Mouse (Mus musculus): Measurements from ENCODE around the gene Ggt1. TPM values are rescaled to one million over a fixed set of nuclear protein-coding genes. Genes with fewer than 3 reads are reported as not detected.
A peak's percentile ranks its signal among the peaks of the same experiment; 100 is the strongest.

The Ggt1 gene
- polyA plus RNA-seq, 1 experiment from 2014 or later, result 2.0 TPM

DNA sequence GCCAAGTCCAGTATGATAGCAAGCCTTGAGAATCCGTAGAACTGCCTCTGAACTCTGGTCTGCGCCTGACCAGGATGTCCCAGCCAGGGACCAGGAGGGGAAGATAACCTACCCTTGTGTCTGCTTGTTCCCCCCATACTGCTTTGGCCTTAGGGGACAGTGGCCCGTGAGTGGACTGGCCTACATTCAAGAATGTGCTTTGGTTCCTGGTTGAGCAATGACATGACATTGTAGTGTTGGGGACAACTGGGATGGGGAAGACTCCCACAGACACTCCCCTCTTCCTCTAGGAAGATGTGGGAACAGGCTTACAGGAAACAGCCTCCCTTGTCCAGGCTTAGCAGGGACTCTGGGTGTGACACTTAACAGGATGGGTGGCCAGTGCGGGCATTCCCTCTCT lies 26.4 kb downstream of the Ggt1 start:
- H3K4me1 ChIP-seq, result peaks cover 11% of the 10 kb centered on the region
- 91% methylated on average over 4 of the region's 4 CpGs for WGBS
- H3K9ac ChIP-seq, result no peak overlapping the region
- H3K4me3 ChIP-seq, result no peak overlapping the region
- H3K4me2 ChIP-seq (replicated peaks), result no peak overlapping the region
- no peaks in the 10 kb centered on the region for H3K36me3 ChIP-seq
- H3K27me3 ChIP-seq, result peaks cover 17% of the 10 kb centered on the region
- H3K9me3 ChIP-seq (replicated peaks), result no peaks in the 10 kb centered on the region
- no peak for ATAC-seq (ENCODE audit: low FRiP score)
- H3K27ac ChIP-seq, result no peak overlapping the region

GRCm38 (mm10) chr10:75588336-75588735 lies 26.9 kb downstream of the Ggt1 start:
- H3K27me3 ChIP-seq, result peaks cover 17% of the 10 kb centered on the region
- 68% methylated on average over 5 of the region's 5 CpGs for WGBS
- H3K4me2 ChIP-seq (replicated peaks), result no peak overlapping the region
- no peak overlapping the region for H3K27ac ChIP-seq
- H3K36me3 ChIP-seq, result no peaks in the 10 kb centered on the region
- peaks cover 11% of the 10 kb centered on the region for H3K4me1 ChIP-seq
- no peaks in the 10 kb centered on the region for H3K9me3 ChIP-seq (replicated peaks)
- H3K4me3 ChIP-seq, result no peak overlapping the region
- no peak overlapping the region for H3K9ac ChIP-seq
- no peak for ATAC-seq (ENCODE audit: low FRiP score)

GRCm38 (mm10) chr10:75589129-75589528 lies 27.7 kb downstream of the Ggt1 start, which contains the start of gene Ggt5:
Ggt5 (plus strand) TSS chr10:75589340.
- no peak within 1 kb of the TSS for H3K4me2 ChIP-seq (replicated peaks)
- H3K4me3 ChIP-seq, result peak within 1 kb of the TSS; percentile 2; the same call in 1 of the 2 replicates
- peak within 1 kb of the TSS; percentile 55 for H3K27ac ChIP-seq
- no peak for ATAC-seq (ENCODE audit: low FRiP score)
- peaks cover 11% of the 10 kb centered on the region for H3K4me1 ChIP-seq
- 0 out of 2 replicates have a peak within 1 kb of the TSS, but pooled peaks have one; percentile 13 for H3K9ac ChIP-seq
- 39% methylated on average over 5 of the region's 5 CpGs for WGBS
- no peaks in the 10 kb centered on the region for H3K36me3 ChIP-seq
- H3K27me3 ChIP-seq, result peaks cover 17% of the 10 kb centered on the region
- no peaks in the 10 kb centered on the region for H3K9me3 ChIP-seq (replicated peaks)

GRCm38 (mm10) chr10:75589651-75590050 lies 28.2 kb downstream of the Ggt1 start:
- WGBS, result 86% methylated on average over 16 of the region's 16 CpGs
- H3K27ac ChIP-seq, result peak overlapping the region; percentile 55
- no peak for ATAC-seq (ENCODE audit: low FRiP score)
- H3K4me3 ChIP-seq, result peak overlapping the region; percentile 2; the same call in 1 of the 2 replicates
- H3K4me2 ChIP-seq (replicated peaks), result no peak overlapping the region
- H3K27me3 ChIP-seq, result peaks cover 12% of the 10 kb centered on the region
- H3K36me3 ChIP-seq, result no peaks in the 10 kb centered on the region
- H3K9me3 ChIP-seq (replicated peaks), result no peaks in the 10 kb centered on the region
- peaks cover 11% of the 10 kb centered on the region for H3K4me1 ChIP-seq
- 0 out of 2 replicates have a peak overlapping the region, but pooled peaks have one; percentile 13 for H3K9ac ChIP-seq

DNA sequence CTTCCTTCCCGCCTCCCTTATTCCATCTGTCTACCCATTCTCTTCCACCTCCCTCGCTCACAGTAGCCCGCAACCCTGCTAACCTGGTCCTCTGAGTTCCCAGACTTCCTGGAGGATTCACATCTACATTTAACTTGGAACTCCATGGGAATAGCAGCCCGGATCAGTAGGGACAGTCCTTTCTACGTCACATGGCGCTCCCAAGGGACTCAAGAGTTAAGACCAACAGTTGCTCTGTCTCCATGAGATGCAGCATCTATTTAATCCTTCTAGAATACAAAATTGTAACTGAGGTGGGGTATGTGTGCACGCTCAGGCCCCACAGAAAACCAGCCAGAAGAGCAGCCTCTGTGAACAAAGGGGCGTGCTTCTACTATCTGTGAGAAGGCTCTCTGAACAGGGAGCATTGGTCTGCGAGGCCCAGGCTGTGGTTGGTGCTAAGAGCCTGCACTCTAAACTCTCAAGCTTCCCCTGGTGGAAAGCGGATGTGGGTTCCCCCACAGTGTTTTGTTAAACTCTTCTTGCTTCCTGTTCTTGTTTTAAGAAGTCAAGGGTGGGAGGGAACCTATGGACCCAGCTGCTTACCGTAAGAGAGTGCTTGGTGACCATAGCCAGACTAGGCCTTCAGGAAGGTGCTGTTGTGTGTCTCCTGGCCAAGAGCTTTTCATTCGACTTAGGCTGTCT lies 29.9 kb downstream of the Ggt1 start:
- Histone ChIP-seq H3K4me1 (peaks cover 9% of the 10 kb centered on the region), H3K9me3 (replicated peaks) (no peaks in the 10 kb centered on the region), H3K4me2 (replicated peaks) (no peak overlapping the region), H3K27ac (no peak overlapping the region), H3K4me3 (no peak overlapping the region), H3K36me3 (no peaks in the 10 kb centered on the region), H3K9ac (no peak overlapping the region), H3K27me3 (no peaks in the 10 kb centered on the region)
- ATAC-seq (ENCODE audit: low FRiP score), result no peak
- WGBS, result 79% methylated on average over 12 of the region's 12 CpGs

DNA sequence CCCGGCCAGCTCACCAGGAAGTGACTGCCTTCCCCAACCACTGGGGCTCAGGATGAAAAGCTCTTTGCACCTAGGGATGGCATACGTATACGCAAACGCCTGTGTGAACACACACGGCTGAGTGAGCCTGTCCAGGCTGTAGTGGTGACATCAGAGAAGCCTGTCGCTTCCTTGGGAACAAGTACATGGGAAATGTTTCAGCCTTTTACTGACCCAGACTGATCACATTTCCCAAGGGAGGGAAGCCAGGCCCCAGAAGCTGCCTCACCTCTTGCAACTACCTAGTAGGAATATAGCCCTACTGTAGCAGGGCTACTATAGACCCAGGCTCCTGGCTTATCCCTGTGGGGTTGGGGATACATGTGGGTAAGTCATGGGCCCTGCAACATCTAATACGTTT lies 31.2 kb downstream of the Ggt1 start:
- no peak overlapping the region for H3K27ac ChIP-seq
- ATAC-seq (ENCODE audit: low FRiP score), result no peak
- H3K27me3 ChIP-seq, result no peaks in the 10 kb centered on the region
- no peaks in the 10 kb centered on the region for H3K36me3 ChIP-seq
- no peak overlapping the region for H3K4me2 ChIP-seq (replicated peaks)
- 83% methylated on average over 7 of the region's 7 CpGs for WGBS
- H3K4me1 ChIP-seq, result peaks cover 9% of the 10 kb centered on the region
- H3K4me3 ChIP-seq, result no peak overlapping the region
- no peaks in the 10 kb centered on the region for H3K9me3 ChIP-seq (replicated peaks)
- no peak overlapping the region for H3K9ac ChIP-seq

DNA sequence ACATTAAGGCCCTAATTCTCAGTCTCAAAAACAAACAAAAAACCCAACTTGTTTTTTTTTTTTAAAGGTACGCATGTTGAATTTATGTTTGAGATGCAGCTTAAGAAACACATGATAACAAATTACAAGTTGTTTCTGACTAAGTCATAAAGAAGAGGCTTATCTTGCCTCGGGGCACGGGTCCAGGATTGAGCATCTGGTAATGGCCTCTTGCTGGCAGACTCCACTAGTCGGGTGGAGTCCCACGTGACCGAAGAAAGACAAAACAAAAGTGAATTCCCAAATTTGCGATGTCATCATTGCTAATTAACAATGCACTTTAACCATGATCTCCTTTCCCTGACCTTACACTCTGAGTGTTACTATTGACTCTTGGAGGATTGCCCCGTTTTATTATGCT lies 34.6 kb downstream of the Ggt1 start:
- no peak for ATAC-seq (ENCODE audit: low FRiP score)
- Histone ChIP-seq H3K4me1 (no peaks in the 10 kb centered on the region), H3K36me3 (no peaks in the 10 kb centered on the region), H3K9ac (no peak overlapping the region), H3K4me3 (no peak overlapping the region), H3K27ac (no peak overlapping the region), H3K27me3 (no peaks in the 10 kb centered on the region), H3K9me3 (replicated peaks) (peaks cover 3% of the 10 kb centered on the region; the same call in 1 of the 2 replicates), H3K4me2 (replicated peaks) (no peak overlapping the region)
- WGBS, result 90% methylated on average over 8 of the region's 8 CpGs

GRCm38 (mm10) chr10:75600189-75600730 lies 38.9 kb downstream of the Ggt1 start:
- ATAC-seq (ENCODE audit: low FRiP score), result no peak
- Histone ChIP-seq H3K36me3 (no peaks in the 10 kb centered on the region), H3K4me3 (no peak overlapping the region), H3K27me3 (no peaks in the 10 kb centered on the region), H3K27ac (no peak overlapping the region), H3K9ac (no peak overlapping the region), H3K9me3 (replicated peaks) (peaks cover 3% of the 10 kb centered on the region; the same call in 1 of the 2 replicates), H3K4me2 (replicated peaks) (no peak overlapping the region), H3K4me1 (no peaks in the 10 kb centered on the region)
- 87% methylated on average over 7 of the region's 7 CpGs for WGBS

GRCm38 (mm10) chr10:75605162-75605846 lies 43.9 kb downstream of the Ggt1 start:
- Histone ChIP-seq H3K4me3 (no peak overlapping the region), H3K36me3 (no peaks in the 10 kb centered on the region), H3K9me3 (replicated peaks) (no peaks in the 10 kb centered on the region), H3K27me3 (0 out of 2 replicates have a peak, but pooled peaks cover 2% of the 10 kb centered on the region), H3K9ac (no peak overlapping the region), H3K4me2 (replicated peaks) (no peak overlapping the region), H3K27ac (no peak overlapping the region), H3K4me1 (no peaks in the 10 kb centered on the region)
- WGBS, result 47% methylated on average over 11 of the region's 11 CpGs
- ATAC-seq (ENCODE audit: low FRiP score), result no peak

DNA sequence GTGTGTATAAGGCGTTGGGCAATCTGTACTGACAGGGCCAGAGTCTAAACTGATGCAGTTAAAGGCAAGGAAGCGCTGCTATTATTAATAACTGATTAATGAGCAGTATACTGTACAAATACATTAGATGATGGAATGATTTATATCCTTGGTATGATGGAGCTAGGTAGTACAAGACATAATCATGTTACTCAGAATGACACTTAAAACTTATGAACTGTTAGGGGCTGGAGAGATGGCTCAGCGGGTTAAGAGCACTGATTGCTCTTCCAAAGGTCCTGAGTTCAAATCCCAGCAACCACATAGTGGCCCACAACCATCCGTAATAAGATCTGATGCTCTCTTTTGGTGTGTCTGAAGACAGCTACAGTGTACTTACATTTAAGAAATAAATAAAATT lies 45.8 kb downstream of the Ggt1 start:
- Histone ChIP-seq H3K4me1 (no peaks in the 10 kb centered on the region), H3K9ac (no peak overlapping the region), H3K4me2 (replicated peaks) (no peak overlapping the region), H3K9me3 (replicated peaks) (no peaks in the 10 kb centered on the region), H3K27me3 (0 out of 2 replicates have a peak, but pooled peaks cover 4% of the 10 kb centered on the region), H3K4me3 (no peak overlapping the region), H3K36me3 (no peaks in the 10 kb centered on the region), H3K27ac (no peak overlapping the region)
- WGBS, result 90% methylated on average over 4 of the region's 4 CpGs
- no peak for ATAC-seq (ENCODE audit: low FRiP score)

DNA sequence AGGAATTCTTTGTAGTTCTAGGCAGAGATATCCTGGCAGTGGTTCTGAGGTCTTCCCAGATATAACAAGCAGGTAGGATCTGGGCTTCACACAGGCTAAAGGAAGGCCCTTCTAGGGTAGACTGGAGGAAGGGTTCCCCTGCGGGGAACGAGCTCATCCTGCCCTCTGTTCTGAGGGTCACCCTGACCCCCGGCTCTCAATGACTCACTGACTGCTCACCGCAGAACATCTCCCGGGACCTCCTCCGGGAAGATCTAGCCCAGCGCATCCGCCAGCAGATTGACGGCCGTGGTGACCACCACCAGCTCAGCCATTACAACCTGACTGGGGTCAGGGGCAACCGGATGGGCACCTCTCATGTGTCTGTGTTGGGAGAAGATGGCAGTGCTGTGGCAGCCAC lies 47.6 kb downstream of the Ggt1 start:
- 88% methylated on average over 11 of the region's 11 CpGs for WGBS
- Histone ChIP-seq H3K9me3 (replicated peaks) (no peaks in the 10 kb centered on the region), H3K4me3 (no peak overlapping the region)

DNA sequence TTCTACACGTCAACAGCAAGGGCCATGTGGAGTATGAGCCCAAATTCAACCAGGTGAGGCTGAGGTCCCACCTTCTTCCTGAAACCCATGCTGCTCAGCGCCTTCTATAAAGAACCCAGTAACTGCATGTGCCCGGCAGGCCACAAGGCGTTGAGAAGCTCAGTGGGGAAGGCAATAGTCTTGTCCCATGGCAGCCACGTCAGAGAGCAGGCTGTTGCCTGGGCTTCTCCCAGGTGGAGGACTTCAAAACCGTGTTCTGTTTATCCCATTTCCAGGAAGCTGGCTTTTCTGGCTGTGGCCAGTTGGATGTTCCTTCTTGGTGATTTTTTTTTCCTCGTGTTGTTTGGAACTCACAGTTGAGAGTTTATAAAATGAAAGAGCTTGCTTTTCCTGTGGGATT lies 49.1 kb downstream of the Ggt1 start:
- H3K9ac ChIP-seq, result no peak overlapping the region
- H3K4me3 ChIP-seq, result no peak overlapping the region
- WGBS, result 61% methylated on average over 7 of the region's 7 CpGs
- H3K27me3 ChIP-seq, result 0 out of 2 replicates have a peak, but pooled peaks cover 4% of the 10 kb centered on the region
- H3K27ac ChIP-seq, result no peak overlapping the region
- H3K4me1 ChIP-seq, result no peaks in the 10 kb centered on the region
- H3K4me2 ChIP-seq (replicated peaks), result no peak overlapping the region
- no peak for ATAC-seq (ENCODE audit: low FRiP score)
- no peaks in the 10 kb centered on the region for H3K9me3 ChIP-seq (replicated peaks)
- H3K36me3 ChIP-seq, result no peaks in the 10 kb centered on the region

More for the DNA sequence above, 47.6 kb downstream of the Ggt1 start:
- Histone ChIP-seq H3K36me3 (no peaks in the 10 kb centered on the region), H3K4me2 (replicated peaks) (no peak overlapping the region), H3K9ac (no peak overlapping the region), H3K27me3 (0 out of 2 replicates have a peak, but pooled peaks cover 4% of the 10 kb centered on the region), H3K27ac (no peak overlapping the region), H3K4me1 (no peaks in the 10 kb centered on the region)
- no peak for ATAC-seq (ENCODE audit: low FRiP score)
